Mouse (Mus musculus): Measurements from ENCODE around the gene Bcl2a1b.
"Not testable (repeated sequence)": the region's sequence is repeated elsewhere in the genome, so short reads cannot be mapped to it uniquely, and the experiment has no call there.

Bcl2a1b gene

DNA sequence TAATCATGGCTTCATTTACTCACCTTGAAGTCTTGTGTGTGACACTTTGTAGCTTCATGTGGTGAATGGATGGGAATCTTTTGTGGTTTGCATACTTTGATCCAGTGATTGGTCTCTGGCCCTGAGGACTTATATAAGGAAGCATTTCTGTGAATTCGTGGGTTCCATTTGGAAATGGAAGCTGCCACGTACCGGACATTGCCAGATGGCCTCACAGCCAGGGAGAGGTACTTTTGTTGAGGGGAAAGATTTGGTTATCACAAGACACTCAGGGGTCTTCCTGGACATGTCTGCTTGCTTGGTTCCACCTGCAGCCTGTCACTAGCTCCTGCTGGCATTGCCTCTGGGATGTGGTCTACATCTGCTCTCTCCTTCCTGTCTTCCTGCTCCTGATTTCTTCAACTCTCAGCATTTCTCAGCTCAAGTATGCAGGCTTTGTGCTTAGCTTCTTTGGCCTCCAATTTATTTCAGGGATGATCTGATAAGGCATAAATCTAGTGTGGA, 41.6 kb downstream of the Bcl2a1b start:
- DNase-seq (ENCODE audit: low read depth), result not testable (repeated sequence)

- DNase-seq (ENCODE audit: low read depth), result no peak
These were observed 54.4 kb downstream of the Bcl2a1b start for GRCm38 (mm10) chr9:89253400-89253799.

DNA sequence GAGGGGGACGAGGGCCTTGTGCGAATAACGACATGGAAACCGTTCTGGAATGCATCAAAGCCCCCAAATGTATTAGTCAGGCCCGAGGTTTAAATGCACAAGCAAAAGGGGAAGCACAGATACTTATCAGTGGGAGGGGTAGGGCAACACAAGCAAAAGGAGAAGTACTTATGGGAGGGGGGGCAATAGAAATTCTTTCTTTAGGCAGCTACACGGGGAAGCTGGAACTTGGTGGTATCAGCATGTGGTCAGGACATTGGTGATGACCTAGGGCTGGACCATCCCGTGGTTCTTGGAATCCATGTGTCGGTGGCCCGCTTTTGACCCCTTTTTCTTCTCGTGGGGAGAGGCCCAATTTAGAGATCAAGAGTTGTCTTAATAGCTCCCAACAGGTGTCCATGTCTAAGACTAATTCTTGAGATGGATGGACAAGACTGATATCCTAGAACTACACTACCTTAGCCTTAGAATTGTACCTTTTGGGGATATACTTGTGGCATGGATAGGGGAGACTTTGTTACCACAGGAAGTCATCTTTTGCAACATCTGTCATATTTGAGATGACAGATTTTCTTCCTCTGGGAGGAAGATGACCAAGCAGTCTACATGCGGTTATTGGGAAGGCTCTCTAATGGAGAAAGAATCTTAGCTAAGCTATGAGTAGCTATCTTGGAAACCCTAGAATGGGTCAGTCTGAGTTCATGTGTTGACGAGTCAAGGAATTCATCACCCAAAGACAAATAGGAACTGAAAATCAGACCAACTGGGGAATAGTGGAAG, 57.7 kb downstream of the Bcl2a1b start:
- DNase-seq (ENCODE audit: low read depth), result no peak

All from fibroblast of lung, adult 2 months (primary cell).